Mouse (Mus musculus) 3T3-L1 (cell line): ENCODE data around the gene Stum.
"Not testable (repeated sequence)": the region's sequence is repeated elsewhere in the genome, so short reads cannot be mapped to it uniquely, and the experiment has no call there.

Experiments
- DNase-seq: peaks from one replicate; pipeline ENCODE4 v3.0.0-alpha.2; 2015; ENCODE audit warnings: low read depth, low spot score

Stum gene

DNA sequence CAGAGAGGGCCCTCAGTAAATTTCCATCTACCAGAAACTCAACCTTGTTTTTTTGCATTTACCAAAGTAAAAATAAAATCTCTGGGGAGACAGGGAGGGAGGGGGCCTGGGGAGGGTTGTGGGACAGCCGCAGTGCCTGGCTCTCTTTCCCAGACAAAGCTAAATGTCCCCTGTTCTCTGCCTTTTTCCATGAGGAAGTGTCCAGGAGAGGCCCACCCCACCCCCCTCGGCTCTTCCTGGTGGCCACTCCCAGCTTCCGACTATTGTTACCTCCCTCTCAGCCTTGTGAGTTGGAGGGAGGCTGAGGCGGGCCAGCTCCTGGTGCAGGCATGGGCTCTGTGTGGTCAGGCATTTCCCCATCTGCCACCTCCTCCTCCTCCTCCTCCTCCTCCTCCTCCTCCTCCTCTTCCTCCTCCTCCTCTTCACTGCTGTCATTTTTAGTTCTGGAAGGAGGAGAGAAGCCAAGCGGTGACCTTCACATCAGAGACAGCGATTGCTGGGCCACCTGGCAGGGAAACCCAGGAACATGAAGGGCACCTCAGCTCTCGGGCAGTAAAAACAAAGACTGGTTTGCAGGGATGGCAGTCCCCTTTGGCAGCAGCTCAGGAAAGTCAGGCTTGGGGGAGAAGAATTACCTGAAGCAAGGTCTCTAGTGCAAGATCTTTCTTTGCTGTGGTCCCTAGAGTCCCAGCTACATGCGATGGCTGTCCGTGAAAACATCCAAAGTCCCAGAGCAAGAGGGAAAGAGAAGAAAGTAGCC, 77.5 kb downstream of the Stum start:
- no peak for DNase-seq

DNA sequence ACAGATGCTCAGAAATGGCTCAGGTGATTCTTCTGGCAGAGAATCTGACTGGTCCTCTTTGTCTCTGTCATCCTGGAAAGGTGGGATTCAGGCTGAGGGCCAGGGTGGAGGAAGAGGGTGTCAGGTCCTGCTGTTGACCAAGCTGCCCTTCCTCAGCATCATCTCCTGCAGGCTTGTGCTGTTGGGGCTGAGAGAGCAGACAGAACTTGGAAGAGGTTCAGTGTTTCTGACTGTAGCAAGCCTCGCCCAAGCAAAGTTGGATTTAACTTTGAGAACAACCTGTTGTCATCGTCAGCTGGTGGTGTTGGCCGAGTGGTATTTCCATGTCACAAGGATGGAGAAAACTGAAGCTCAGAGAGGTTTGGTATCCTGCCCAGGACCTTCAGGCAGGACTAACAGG, 78.6 kb downstream of the Stum start:
- no peak for DNase-seq

DNA sequence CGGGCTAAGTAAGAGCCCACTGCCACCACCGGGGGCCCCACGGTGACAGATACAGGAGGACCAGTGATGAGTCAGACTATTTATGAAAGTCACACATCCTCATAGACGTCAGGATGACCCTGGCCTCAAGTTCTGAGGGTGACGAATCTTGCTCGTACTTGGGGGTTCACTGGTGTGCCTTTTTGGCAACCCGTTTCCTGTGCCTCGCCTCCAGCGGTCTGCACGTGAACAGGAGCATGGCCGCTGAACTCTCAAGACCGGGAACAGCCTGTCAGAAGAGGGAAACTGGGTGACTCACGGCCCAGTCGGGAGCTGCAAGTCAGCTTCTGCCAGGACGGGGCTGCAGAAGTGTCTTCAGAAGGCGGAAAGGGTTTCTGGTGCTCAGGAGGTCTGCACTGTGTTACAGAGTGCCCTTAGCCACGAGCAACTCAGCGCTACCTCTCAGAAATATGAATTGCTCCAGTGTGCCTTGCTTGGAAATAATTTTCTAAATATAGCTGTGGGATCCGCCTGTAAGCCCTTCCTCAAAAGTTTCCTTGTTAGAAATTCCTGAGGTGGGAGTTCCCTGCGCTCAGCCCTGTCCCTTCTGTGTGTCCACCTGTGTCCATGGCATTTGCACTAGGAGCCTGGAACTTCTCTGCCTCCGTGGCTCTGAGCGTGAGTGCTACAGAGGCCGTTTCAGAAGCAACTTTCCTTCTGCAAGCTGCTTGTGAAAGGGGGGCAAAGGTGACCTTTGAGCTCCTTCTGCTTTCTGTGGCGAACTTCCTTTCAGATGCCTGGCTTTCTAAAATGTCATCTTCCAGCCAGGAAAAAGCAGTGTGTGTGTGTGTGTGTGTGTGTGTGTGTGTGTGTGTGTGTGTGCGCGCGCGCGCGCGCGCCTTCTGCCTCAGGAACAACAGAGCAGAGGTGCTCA, 79.4 kb downstream of the Stum start:
- DNase-seq = peak; percentile 75

DNA sequence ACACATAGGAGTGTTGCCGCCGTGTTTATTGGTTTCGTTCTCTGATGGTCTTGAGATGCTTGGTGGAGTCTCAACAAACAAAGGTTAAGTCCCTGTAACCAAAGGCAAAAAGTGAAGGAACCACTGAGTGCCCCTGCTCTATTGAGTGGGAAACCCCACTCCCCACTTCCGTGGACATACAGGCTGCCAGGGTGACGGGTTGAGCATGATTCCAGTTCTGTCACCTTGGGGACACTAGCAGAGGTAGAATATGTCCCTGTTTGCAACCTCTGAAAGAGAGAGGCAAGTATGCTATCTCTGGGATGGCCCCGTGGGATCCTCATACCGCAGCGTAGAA, 80.0 kb downstream of the Stum start:
- no peak for DNase-seq

DNA sequence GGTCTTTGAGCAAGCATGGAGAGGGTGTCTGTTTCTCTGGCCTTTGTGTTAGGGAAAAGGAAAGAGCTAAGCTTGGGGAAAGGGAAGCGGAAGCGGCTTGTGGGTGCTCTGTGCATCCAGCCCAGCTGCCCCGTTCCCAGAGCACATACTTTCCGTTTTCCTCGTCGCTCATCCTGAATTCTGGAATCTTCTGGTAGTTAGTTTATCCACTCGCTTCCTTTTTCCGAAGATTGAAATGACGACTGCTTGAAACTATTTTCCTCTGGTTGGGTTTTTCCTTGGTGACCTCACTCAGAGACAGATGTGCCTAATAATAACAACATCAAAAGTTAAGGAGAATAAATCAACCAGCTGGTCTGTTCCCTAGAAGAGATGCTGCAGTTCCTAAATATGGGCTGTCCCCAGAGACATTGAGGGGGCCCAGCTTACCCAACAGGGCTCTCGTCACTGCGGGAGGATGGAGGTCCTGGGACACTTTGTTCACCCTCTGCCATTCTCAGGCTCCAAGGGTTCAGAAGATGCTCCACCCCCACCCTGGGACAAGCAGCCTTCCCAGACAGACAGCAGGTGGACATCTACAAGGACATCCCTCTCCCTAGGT, 80.7 kb downstream of the Stum start:
- no peak for DNase-seq

DNA sequence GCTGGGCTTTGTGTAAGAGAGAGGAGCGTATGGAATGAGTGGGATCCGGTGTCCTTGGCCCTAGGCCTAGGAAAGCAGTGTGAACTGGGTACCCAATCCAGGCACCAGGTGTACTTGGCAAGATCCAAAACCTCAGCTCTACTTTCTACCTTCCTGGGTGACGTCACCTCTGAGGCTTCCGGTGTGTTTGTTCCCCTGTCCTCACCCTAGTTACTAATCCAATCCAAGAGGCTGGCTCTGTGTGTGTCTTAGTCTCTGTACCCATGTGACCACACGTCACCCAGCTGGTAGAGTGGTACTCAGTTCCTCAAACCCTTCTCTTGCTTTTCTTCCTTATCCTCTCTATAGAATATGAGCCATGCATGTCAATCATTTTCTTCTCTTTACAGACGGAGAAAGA, 81.6 kb downstream of the Stum start:
- no peak for DNase-seq

DNA sequence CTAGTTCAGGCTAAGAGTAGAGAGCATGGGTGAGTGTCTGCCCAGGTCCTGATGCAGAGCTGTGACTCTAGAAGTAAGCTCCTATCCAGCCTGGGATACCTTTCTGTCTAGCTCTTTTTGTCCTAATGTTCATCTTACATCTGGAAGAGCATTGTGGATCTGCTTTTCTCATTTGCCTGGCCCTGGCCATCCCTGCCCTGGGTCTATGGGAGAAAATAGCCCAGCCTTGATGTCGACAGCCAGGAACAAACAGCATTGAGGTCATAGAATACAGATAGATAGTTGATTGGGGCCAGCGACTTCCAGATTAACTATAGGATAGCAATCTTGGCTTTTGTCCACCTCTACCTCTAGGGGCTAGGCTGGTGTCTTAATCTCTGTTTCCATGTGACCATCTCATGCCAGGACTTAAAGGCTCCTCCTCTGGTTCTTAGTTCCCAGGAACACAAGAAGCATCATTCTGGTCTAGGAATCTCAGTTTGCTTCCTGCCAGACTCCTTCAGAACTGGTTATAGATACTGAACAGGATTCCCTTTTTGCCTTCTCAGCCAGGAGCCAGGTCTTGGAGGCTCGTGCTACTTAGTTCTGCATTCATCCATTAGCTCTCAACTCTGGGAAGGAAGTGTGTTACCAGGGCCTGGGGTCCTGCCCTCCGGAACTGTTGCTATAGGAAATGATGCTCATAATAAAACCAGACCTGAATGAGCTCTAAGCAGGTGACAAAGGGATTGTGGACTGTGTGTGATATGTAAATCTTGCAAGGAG, 82.4 kb downstream of the Stum start:
- no peak for DNase-seq

DNA sequence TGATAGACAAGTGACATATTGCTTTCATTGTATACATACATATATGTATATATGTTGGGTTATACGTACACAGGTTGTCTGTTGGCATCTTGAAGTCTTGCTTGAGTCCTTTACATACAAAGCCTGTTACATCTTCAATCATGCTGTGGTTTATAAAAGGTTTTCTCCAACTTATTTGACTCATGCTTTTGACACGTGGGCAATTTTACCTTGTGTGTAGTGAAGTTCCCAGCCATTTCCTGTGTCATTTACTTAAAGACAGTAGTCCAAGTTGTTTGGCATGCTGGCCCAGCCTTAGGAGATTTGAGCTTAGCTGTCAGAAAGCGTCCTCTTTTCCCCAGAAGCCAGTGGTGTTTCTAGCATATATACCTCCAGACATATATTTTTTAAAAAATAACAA, 84.9 kb downstream of the Stum start:
- no peak for DNase-seq

DNA sequence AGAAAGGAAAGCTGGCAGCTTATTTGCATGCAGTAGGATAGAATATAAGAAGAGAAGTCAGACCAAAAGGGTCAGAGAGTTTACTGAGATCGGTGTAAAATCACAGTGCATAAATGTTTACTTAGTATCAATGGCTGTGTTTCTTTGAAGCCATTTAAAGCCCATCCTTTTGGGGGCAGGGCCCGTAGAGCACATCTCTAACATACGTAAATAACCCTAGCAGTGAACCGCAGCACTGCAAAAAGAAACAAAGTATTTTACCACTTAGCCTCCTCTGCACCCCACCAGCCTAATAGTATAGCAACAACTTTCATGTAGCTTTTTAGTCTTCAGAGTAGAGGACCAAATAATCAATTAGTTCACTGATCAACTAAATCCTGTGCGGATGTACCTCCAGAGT, 85.6 kb downstream of the Stum start:
- no peak for DNase-seq

DNA sequence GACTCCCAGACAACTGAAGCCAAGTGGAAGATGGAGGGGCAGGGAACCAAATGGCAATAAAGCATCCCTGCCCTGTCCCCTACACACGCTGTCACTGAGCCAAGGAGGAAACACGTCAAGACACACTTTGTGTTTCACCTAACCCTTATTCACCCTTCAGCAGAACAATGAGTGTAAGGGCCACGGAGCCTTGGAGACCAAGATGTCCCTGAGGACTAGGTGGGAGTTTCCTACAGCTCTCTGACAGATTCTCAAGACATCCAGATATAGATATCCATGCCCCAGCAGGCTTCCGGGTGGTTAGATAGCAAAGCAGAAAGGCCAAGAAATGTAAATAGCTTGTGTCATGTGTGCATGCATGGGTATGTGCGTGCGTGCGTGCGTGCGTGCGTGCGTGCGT, 89.4 kb downstream of the Stum start:
- DNase-seq = no peak

DNA sequence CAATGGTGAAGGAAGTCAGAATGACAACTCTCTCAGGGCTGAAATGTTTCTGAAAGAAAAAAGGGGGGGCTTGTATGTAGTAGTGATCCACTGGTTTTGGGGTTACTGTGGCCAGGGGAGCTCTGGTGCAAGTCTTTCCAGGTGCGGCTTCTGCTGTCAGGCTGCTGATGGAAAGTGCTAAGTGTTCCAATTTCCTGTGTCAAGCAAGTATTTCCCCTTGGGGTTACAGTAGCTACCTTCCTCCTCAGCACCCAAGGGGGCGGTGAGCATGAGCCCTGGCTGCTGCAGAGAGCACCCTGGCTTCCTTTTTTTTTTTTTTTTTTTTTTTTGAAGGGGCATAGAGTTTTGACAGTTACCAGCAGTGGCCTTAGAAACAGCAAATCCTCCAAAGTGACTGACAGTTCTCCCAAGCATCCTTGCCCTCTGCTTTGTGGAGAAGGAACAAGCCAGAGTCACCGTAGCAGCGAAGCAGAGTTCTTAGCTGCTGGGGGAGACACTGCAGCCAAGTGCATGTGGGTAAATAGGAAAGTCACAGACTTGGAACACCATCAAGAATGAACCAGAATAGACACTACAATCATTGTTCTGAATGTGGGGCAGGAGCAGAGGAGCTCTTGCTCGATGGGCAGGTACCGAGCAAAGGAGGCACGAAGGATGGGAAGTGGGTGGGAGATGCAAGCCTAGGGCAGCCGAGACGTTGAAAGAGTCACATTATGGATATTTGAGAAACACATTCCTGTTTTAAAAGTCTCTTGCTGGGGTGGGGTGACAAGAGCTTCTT, 90.1 kb downstream of the Stum start:
- DNase-seq = no peak

DNA sequence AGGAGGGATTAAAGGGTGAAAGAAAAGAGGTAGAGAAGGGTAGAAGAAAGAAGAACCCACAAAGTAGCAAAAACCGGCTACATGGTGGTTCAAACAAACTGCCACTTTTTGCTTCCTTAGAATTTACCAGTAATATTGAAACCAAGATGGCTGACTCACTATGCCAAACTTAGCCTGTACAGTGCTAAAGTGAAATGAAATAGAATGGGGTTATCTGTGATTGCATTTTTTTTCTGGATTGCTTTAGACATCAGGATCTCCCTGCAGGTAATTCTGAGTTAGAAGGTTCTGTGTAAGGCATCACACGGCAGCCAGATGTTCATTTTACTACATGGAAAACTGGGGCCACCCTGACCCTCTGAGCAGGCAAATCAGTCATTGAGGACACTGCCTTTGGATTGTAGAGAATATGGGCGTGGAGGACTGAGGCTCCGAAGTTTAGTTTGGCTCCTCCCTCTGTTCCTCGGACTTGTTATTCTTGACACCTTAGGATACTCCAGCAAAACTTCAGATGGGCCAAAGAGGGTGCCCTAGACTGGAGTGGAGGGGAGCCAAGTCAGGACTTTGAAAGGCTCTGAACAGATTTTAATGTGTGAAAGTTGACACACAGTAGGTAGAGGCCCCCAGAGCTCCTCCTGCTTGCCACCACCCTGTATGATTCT, 91.0 kb downstream of the Stum start:
- DNase-seq = no peak

DNA sequence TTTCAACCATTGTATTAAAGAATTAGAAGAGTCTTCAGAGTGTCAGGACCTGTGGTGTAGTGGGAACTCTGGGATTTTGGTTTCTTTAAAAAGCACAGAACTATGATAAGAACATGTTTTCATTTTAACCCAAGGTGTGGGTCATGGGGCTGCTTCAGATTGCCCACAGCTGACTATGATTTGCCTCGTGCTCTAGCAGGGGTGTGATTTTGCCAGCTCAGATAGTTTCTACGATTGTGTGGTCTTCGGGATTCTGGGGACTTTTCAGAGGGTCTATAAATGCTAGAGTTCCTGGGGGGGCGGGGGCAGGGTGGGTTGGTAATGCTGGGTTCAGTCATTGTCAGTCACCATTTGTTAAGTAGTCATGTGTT, 91.7 kb downstream of the Stum start:
- DNase-seq = no peak

DNA sequence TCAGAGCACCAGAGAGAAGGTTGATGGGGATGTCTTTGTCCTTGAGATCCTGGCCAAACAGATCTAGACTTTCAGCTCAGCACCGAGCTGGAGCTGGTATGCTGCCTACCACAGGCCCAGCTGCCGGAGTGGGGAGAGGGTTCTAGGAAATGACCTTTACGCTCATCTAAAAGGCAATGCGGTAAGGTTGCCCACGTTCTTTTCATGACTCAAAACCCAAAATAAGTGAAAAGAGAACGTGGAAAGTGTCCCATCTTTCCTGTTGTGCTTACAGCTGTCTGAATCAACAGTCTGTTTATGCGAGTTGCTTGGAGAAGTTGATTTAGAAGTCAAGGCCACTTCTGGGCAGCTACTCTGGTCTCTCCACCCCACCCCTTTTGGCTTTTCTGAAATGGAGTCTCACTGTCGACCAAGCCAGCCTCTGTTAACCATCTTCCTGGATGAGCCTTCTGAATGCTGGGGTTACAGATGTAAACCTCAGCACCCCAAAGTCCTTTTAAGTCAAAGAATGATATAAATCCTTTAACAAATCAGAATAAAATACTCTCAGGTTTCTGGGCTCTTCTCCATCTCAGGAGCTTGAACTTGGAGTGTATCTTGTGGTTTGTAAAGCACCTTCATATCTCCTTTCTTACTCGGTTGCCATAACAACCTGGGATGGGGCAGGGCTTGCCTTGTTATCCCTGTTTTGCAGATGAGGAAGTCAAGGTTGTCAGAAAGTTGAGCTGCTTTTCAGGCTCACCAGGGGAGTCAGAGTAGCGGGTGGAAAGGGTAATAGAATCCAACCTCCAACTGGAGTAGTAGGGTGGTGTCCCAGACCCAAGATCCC, 92.3 kb downstream of the Stum start:
- no peak for DNase-seq

DNA sequence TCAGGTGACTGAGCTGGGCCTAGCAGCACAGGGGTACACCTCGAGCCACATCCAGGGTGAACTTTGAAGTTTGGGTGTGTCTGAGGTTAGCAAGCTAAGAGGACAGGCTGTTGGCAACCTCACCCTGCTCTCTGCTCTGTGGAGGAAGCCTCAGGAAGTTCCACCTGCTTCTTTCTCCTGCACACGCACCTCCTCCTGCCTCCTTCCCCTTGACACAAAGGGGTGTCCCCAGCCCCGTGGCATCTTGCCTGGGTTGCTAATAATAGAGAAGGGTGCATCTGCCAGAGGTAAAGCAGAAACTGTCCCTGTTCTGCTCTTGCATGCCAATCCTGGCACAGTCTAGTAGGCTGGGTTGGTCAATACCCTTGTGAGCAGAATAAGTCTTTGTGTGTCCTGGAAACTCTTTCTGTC, 93.0 kb downstream of the Stum start:
- DNase-seq = no peak

DNA sequence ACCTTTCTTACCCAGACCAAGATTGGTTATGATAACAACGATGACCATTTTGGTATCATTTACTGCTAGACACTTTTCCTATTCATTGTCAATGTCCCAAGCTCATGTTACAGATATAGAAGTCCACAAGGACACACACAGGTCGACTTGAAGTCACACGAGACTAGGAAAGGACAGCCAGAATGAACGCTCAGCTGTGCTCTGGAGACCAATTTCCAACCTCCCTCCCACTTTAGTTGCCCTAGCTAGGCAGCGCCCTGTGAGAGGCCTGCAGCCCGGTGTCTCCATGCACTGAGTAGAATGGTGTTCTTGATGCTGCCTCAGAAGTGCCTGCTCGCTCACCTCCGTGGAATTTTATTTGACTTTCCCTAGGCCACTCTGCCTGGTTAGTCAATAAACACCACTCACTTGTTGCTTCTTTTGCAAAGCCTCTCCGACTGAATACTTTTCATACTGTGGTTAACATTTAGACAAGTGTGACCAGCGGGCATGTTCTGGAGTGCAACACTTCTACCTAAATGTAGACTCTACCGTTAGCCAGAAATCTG, 94.0 kb downstream of the Stum start:
- not testable (repeated sequence) for DNase-seq

DNA sequence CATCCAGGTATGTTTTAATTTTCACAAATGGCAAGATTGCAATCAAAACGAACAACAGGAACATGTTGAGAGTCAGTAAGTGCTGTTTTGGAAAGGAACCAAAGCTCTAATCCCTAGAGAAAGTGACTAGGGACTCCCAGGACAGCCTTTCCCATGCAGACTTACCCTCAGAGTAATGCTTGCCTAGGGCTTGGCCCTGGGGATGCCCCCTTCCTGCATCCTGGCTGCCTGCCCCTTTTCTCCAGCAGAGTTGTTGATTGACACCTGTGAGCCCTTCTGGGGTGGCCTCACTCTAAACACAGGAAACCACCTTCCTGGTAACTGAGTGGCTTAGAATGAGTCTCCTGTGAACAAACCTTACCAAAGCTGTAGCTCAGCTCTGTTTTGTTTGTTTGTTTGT, 94.8 kb downstream of the Stum start:
- peak; percentile 44 for DNase-seq

DNA sequence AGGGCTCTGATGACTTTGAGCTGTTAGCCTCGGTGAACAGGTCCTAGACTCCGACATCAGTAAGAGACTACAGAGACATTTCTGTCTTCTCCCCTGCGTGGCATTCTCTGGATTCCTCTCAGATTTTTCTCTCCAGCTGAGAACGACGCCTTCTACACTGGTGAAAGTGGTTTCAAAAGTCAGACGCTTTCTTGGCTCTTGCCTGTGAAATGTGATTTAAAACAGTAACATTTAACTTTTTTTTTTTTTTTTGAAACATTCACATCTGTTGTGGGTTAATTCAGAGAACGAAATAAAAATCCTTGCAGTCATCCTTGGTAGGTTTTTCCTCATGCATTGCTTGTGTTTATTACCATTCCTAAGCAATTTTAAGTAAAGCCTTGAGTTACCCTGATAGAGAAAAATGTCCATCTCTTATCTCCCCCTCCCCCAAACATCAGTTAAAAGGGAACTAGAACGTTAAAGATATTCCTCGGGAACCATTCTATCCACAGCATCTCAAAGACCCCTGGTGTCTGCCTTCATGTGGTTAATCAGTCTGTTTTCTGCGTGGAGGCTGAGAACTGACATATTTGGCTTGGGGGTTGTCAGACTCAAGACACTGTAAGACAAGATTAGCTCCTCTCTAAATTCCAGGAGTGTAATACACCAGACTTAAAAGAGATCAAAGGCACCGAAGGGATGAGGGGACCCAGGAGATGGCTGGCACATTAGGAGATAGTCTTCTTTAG, 95.4 kb downstream of the Stum start:
- DNase-seq = no peak
